Mouse (Mus musculus) heart, adult 8-10 months (tissue): Measurements from ENCODE around the gene Gm20765. TPM values are rescaled to one million over a fixed set of nuclear protein-coding genes. Genes with fewer than 3 reads are reported as not detected.
"Not testable (repeated sequence)": the region's sequence is repeated elsewhere in the genome, so short reads cannot be mapped to it uniquely, and the experiment has no call there.

ENCODE experiments used
- DNase-seq: peaks from one replicate; pipeline ENCODE4 v3.0.0; 2022; ENCODE audit warnings: low spot score
- total RNA-seq, 4 experiments: library from RNA; stranded (reverse); gene quantifications; 2 replicates each; pipeline ENCODE4 v1.2.4; 2022

Gene Gm20765
- not detected for total RNA-seq

- not testable (repeated sequence) for DNase-seq
Measured at GRCm38 (mm10) chr10:104185233-104185632, at the start of gene Gm20765. Gm20765 (plus strand) TSS chr10:104185533.

- DNase-seq, result not testable (repeated sequence)
Measured at GRCm38 (mm10) chr10:104142687-104143086, 42.6 kb upstream of the Gm20765 start, which contains the start of gene Gm21293. Gm21293 (plus strand) TSS chr10:104142987.

- not testable (repeated sequence) for DNase-seq
Measured at GRCm38 (mm10) chr10:104151197-104151596, 34.1 kb upstream of the Gm20765 start, which contains the start of gene Gm6763. Gm6763 (plus strand) TSS chr10:104151497.

GRCm38 (mm10) chr10:104159706-104160105 lies 25.6 kb upstream of the Gm20765 start, which contains the start of gene Gm8764:
Gm8764 (plus strand) TSS chr10:104160006.
- DNase-seq, result not testable (repeated sequence)

DNA sequence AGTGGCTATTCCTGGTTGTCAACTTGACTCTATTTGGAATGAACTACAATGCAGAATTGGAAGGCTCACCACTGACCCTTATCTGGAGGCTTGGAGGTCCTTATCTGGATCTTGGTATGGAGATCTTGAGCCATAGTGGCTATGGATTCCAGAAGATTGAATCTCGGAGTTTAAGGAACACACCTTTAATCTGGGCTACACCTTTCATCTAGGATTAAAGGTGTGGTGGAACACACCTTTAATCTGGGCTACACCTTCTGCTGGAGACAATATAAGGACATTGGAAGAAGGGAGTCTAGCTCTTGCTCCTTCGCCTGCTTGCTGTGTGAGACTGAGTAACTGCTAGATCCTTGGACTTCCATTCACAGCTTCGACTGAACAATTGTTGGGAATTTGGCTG lies 17.1 kb upstream of the Gm20765 start, which contains the start of gene Gm21304:
TSS of gene Gm21304 (plus strand) at position 301 of the 400 bp plus-strand sequence.
- not testable (repeated sequence) for DNase-seq

GRCm38 (mm10) chr10:104176724-104177123 lies 8.6 kb upstream of the Gm20765 start, which contains the start of gene Gm21312:
Gm21312 (plus strand) TSS chr10:104177024.
- DNase-seq, result not testable (repeated sequence)

- not testable (repeated sequence) for DNase-seq
Measured at GRCm38 (mm10) chr10:104193742-104194141, 8.4 kb downstream of the Gm20765 start, which contains the start of gene Gm4340. Gm4340 (plus strand) TSS chr10:104194042.

- DNase-seq, result no peak
Measured at GRCm38 (mm10) chr10:104209655-104210054, 24.3 kb downstream of the Gm20765 start.

DNA sequence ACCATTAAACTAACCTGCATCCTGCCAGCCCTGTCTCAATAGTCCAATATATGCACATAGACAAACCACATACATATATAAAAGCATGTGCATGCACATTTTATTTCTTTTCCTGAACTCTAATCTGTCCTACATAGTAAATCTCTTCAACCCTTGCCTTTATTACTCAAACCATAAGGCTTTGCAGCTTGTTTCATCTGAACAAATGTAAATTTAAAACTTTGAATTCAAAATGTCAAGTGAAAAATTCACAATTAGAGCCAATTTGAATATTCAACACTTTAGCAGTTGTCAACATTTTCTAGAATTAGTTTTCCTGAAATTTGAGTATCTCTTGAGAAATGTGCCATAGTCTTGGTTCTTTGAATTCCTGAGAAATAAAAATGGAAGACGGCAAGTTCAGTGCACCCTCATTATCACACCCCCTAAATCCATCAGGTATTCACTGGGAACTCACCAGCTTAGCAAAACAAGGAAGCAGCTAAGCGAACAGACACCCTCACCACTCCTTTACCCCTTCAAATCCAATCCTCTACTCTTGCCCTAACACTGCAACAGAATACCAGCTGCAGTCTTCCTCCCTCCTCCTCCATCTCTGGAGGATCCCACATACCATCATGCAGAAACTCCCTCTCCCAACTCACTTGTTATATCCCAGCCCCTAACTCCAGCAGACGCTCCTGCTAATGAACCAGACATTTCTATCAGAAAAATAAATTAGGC lies 25.1 kb downstream of the Gm20765 start:
- no peak for DNase-seq

DNA sequence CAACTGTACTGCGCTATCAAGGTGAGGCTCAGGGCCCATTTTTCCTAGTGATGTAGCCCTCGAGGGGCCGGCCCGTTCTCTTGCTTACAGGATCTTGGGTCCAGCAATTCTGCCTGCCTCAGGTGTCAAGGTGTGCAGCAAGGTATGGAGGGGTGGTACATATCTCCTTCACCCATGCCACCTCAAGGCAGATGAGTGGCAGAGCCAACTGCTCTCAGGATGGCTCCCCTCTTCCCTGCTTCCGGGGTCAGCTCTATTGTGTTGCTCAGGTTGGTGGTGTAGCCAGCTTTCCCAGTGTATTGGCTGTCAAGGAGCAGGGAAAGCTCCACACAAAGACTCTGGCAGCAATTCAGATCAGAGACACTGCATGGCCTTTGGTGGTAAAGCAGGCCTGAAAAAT lies 29.2 kb downstream of the Gm20765 start:
- no peak for DNase-seq

DNA sequence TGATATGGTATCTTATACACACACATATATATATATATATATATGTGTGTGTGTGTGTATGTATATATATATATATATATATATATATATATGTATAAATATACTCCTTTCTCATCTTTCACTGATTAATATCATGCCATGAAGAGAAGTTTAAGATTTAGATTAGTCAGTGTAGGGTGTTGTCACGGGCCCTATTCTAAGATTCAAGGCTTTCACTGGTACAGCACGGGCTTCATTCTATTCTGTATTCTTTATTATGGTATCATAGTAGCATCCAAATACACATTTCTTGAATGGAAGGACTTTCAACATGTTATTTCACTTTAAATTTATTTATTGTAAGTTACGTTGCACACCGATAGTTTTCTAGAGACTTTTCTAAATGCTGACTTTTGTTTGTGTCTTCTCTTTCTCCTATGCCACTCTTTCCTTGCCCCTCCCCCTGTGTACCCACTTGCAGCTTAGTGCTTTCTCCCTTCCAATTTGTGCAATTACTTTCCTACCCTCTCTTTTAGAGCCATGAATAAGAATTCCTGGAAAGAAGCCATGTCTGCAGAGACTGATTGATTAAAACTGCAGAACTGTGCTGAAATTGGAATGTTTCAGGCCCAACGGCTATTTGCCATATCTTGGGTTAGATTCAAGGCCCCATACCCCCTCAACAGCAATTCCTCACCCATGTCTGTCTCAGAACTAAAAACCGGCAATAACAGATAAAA lies 35.1 kb downstream of the Gm20765 start:
- DNase-seq, result no peak

Other genes with a start within 250 kb of the Gm20765 start
- gene Gm21293, start 42.5 kb upstream of the Gm20765 start, total RNA-seq, result not detected
- gene Gm6763, start 34.0 kb upstream of the Gm20765 start, total RNA-seq, result not detected
- gene Gm8764, start 25.5 kb upstream of the Gm20765 start, total RNA-seq, result not detected
- not detected for gene Gm21304, start 17.0 kb upstream of the Gm20765 start, total RNA-seq
- not detected for gene Gm21312, start 8.5 kb upstream of the Gm20765 start, total RNA-seq
- gene Gm4340, start 8.5 kb downstream of the Gm20765 start, total RNA-seq, result not detected